Mouse (Mus musculus): ENCODE results near the gene Fam78a. TPM values are rescaled to one million over a fixed set of nuclear protein-coding genes. Genes with fewer than 3 reads are reported as not detected.

The Fam78a gene
- polyA plus RNA-seq (2016; fragmentation: Nextera tagmentation; extraction: Ambion mirVana), result 1.5 and 2.2 TPM in 2 replicates

- H3K36me3 ChIP-seq, result no peaks in the 10 kb centered on the region
- H3K27me3 ChIP-seq (ENCODE audit: insufficient read depth, poor library complexity, severe bottlenecking), result peaks cover 92% of the 10 kb centered on the region
- under 1% methylated on average over 68 of the region's 68 CpGs for WGBS
- peak within 1 kb of the TSS; percentile 78 for H3K27ac ChIP-seq
- H3K4me1 ChIP-seq (replicated peaks), result peaks cover 53% of the 10 kb centered on the region
- peak within 1 kb of the TSS; percentile 78 for H3K4me3 ChIP-seq
- peak; percentile 52 for DNase-seq (ENCODE audit: low spot score)
- H3K9me3 ChIP-seq, result no peaks in the 10 kb centered on the region; the same call in 1 of the 2 replicates
Observed at GRCm38 (mm10) chr2:32084111-32084871, at the start of gene Fam78a. Gene Fam78a (minus strand): TSS chr2:32084857.

GRCm38 (mm10) chr2:32134039-32134438 lies 49.4 kb upstream of the Fam78a start:
- Histone ChIP-seq H3K27me3 (ENCODE audit: insufficient read depth, poor library complexity, severe bottlenecking) (no peaks in the 10 kb centered on the region; the same call in 1 of the 2 replicates), H3K4me1 (replicated peaks) (peaks cover 36% of the 10 kb centered on the region), H3K36me3 (no peaks in the 10 kb centered on the region), H3K9me3 (no peaks in the 10 kb centered on the region), H3K27ac (no peak overlapping the region), H3K4me3 (no peak overlapping the region)
- WGBS, result 3% methylated on average over 2 of the region's 2 CpGs
- peak; percentile 85 for DNase-seq (ENCODE audit: low spot score)

- no peaks in the 10 kb centered on the region for H3K9me3 ChIP-seq
- peak; percentile 81 for DNase-seq (ENCODE audit: low spot score)
- peak overlapping the region; percentile 29 for H3K4me3 ChIP-seq
- H3K36me3 ChIP-seq, result no peaks in the 10 kb centered on the region
- 0 out of 2 replicates have a peak overlapping the region, but pooled peaks have one; percentile 2 for H3K27ac ChIP-seq
- H3K4me1 ChIP-seq (replicated peaks), result peaks cover 43% of the 10 kb centered on the region
- peaks cover 4% of the 10 kb centered on the region; the same call in 1 of the 2 replicates for H3K27me3 ChIP-seq (ENCODE audit: insufficient read depth, poor library complexity, severe bottlenecking)
- 3% methylated on average over 12 of the region's 12 CpGs for WGBS
Observed at GRCm38 (mm10) chr2:32132567-32132992, 47.9 kb upstream of the Fam78a start.

DNA sequence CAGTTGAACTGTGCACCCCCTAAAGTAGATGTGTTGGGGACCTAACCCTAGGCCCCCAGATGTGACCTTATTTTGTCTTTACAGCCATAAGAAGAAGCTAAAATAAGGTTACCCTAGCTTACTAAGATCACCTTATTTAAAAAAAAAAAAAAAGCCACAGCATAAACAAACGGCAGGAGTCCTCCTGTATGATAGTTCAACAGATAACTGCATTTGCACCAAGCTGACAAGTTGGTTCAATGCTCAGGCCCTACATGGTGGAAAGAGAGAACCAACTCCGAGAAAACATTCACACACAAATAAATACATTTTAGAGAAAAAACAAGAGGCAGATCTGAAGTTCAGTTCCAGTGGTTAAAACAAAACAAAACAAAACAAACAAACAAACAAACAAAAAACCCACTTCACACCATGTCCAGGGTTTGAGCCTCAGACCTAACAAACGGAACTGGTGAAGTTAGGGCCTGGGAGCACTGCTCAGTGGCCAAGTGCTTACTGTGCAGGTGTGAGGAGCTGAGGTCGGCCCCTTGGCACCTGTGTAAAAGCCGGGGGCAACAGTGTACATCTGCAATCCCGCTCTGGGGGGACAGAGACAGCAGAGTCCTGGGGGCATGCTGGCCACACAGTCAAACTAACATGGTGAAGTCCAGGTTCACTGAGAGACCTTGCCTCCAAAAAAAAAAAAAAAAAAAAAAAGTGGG lies 47.4 kb upstream of the Fam78a start:
- DNase-seq (ENCODE audit: low spot score), result no peak

GRCm38 (mm10) chr2:32131205-32131834 lies 46.7 kb upstream of the Fam78a start:
- no peaks in the 10 kb centered on the region for H3K36me3 ChIP-seq
- DNase-seq (ENCODE audit: low spot score), result no peak
- peak overlapping the region; percentile 67 for H3K27ac ChIP-seq
- WGBS, result 86% methylated on average over 9 of the region's 9 CpGs
- H3K27me3 ChIP-seq (ENCODE audit: insufficient read depth, poor library complexity, severe bottlenecking), result peaks cover 4% of the 10 kb centered on the region; the same call in 1 of the 2 replicates
- H3K4me3 ChIP-seq, result no peak overlapping the region
- peaks cover 36% of the 10 kb centered on the region for H3K4me1 ChIP-seq (replicated peaks)
- H3K9me3 ChIP-seq, result no peaks in the 10 kb centered on the region

More for the DNA sequence above, 47.4 kb upstream of the Fam78a start:
- Histone ChIP-seq H3K4me1 (replicated peaks) (peaks cover 38% of the 10 kb centered on the region), H3K9me3 (no peaks in the 10 kb centered on the region), H3K27ac (no peak overlapping the region), H3K4me3 (no peak overlapping the region), H3K27me3 (ENCODE audit: insufficient read depth, poor library complexity, severe bottlenecking) (peaks cover 4% of the 10 kb centered on the region; the same call in 1 of the 2 replicates), H3K36me3 (no peaks in the 10 kb centered on the region)
- 74% methylated on average over 6 of the region's 6 CpGs for WGBS

DNA sequence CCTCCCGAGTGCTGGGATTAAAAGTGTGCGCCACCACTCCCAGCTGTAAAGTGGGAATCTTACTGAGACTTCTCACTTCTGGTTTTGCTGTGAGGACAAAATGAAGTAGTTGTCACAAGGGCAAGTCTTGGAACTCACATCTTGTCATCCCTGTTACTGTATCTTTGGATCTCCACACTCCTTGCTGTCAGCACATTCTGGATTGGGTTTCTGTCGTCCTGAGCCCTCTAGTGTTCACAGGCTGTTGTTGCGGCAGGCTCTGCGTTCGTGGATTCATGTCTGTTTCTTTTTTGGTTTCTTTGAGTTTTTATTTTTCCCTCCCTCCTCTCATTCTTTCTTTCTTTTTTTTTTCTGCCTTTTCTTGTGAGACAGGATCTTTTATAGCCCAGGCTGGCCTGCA lies 45.8 kb upstream of the Fam78a start:
- Histone ChIP-seq H3K4me1 (replicated peaks) (peaks cover 36% of the 10 kb centered on the region), H3K27me3 (ENCODE audit: insufficient read depth, poor library complexity, severe bottlenecking) (peaks cover 4% of the 10 kb centered on the region; the same call in 1 of the 2 replicates), H3K9me3 (no peaks in the 10 kb centered on the region), H3K4me3 (no peak overlapping the region), H3K36me3 (no peaks in the 10 kb centered on the region), H3K27ac (no peak overlapping the region; the same call in 1 of the 2 replicates)
- DNase-seq (ENCODE audit: low spot score), result peak; percentile 50
- WGBS, result 36% methylated on average over 6 of the region's 6 CpGs

DNA sequence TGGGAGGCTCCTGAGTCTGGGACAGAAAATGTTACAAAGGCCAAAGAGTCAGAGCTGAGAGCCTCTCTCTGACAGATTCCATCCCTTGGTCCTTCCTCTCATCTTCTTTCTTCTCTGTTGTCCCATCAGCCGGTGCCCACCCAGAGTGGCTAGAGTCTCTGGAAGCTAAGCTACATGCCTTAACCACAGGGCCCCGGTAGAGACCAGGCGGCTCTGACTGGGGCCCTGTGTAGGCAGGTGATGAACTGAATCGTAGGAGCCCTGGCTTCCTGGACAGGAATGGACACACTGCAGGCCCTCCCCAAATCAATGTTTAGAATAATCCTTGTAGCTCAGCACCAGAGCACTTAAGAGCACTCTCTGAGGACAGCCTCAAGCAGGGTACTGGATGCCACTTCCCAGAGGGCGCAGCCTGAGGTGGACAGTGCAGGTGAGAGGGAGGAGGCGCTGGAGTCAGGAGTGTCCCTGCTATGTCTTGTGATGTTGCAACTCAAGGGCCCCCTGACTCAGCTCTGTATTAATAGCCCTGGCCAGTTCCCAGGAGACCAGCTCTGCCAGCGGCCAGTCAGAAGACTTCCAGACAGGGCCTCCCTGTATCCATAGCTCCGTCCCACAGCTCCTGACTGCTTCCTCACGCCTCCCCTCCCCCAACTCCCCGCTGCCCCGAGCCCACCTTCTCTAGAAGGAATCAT lies 44.9 kb upstream of the Fam78a start:
- Histone ChIP-seq H3K9me3 (no peaks in the 10 kb centered on the region), H3K4me3 (no peak overlapping the region), H3K4me1 (replicated peaks) (peaks cover 36% of the 10 kb centered on the region), H3K36me3 (no peaks in the 10 kb centered on the region), H3K27ac (peak overlapping the region; percentile 70), H3K27me3 (ENCODE audit: insufficient read depth, poor library complexity, severe bottlenecking) (peaks cover 4% of the 10 kb centered on the region; the same call in 1 of the 2 replicates)
- DNase-seq (ENCODE audit: low spot score), result no peak
- WGBS, result 65% methylated on average over 11 of the region's 11 CpGs

GRCm38 (mm10) chr2:32128536-32128841 lies 43.8 kb upstream of the Fam78a start:
- H3K4me1 ChIP-seq (replicated peaks), result peaks cover 36% of the 10 kb centered on the region
- no peak for DNase-seq (ENCODE audit: low spot score)
- WGBS, result 85% methylated on average over 5 of the region's 5 CpGs
- H3K27me3 ChIP-seq (ENCODE audit: insufficient read depth, poor library complexity, severe bottlenecking), result peaks cover 4% of the 10 kb centered on the region; the same call in 1 of the 2 replicates
- H3K36me3 ChIP-seq, result no peaks in the 10 kb centered on the region
- H3K4me3 ChIP-seq, result no peak overlapping the region
- H3K9me3 ChIP-seq, result no peaks in the 10 kb centered on the region
- peak overlapping the region; percentile 31; the same call in 1 of the 2 replicates for H3K27ac ChIP-seq

DNA sequence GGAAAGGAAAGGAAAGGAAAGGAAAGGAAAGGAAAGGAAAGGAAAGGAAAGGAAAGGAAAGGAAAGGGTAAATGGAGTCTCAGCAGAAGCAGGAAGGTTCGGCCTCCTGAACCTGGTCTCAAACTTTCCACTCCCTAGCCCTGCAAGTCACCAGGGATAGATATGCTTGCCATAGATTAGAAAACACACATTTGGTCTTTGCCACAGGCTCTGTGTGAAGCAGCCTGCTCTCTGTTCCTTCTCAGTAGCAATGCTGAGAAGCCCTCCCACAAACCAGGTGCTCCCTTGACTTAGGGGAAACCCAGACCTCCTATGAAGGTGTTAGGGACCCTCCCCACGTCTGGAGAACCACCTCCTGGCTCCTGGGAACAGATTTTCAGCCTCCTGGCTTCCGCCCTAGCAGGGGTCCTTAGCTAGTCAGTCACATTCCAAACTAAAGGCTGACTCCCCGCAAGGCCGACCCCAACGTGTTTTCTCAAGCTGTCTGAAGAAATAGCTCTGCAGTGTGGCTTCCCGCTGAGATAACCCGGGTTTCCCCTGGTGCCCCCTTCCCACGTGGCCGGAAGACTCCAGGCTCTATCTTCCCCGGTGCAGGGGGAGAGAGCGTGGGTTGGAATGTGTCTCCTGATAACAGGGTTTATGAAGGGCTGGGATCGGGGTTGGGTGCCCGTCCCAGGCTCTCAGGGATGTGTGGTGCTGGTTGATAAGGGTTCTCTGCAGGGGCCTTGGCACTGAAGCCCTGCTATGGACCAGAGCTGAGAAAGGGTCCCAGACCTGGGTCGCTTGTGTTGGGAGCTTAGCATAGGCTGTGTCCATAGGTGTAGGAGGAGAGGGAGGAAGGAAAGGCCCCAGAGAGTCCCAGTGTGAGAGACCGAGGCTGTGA lies 43.2 kb upstream of the Fam78a start:
- Histone ChIP-seq H3K27ac (peak overlapping the region; percentile 62; the same call in 1 of the 2 replicates), H3K9me3 (no peaks in the 10 kb centered on the region), H3K4me1 (replicated peaks) (peaks cover 35% of the 10 kb centered on the region), H3K36me3 (no peaks in the 10 kb centered on the region), H3K27me3 (ENCODE audit: insufficient read depth, poor library complexity, severe bottlenecking) (peaks cover 4% of the 10 kb centered on the region; the same call in 1 of the 2 replicates), H3K4me3 (no peak overlapping the region)
- 32% methylated on average over 16 of the region's 16 CpGs for WGBS
- DNase-seq (ENCODE audit: low spot score), result no peak

DNA sequence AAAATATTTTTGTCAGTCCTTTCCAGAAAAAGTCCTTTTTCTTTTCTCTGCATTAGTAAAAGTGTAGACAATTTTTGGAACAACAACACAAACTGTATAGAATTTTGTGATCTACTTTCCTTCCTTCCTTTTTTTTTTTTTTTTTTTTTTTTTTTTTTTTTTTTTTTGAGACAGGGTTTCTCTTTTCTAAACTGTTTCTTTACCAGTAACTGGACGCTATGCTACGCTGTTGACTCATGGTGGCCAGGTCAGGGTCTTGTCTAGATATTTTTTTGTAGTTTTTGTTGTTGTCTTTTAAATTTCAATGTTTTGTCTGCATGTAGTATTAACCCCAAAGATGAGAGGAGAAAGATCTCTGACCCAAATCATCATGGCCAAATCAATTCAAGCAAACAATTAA lies 37.1 kb upstream of the Fam78a start:
- Histone ChIP-seq H3K4me3 (no peak overlapping the region), H3K27ac (no peak overlapping the region), H3K4me1 (replicated peaks) (peaks cover 11% of the 10 kb centered on the region), H3K9me3 (0 out of 2 replicates have a peak, but pooled peaks cover under 1% of the 10 kb centered on the region), H3K27me3 (ENCODE audit: insufficient read depth, poor library complexity, severe bottlenecking) (no peaks in the 10 kb centered on the region), H3K36me3 (no peaks in the 10 kb centered on the region)
- DNase-seq (ENCODE audit: low spot score), result no peak
- 63% methylated on average over 2 of the region's 2 CpGs for WGBS

DNA sequence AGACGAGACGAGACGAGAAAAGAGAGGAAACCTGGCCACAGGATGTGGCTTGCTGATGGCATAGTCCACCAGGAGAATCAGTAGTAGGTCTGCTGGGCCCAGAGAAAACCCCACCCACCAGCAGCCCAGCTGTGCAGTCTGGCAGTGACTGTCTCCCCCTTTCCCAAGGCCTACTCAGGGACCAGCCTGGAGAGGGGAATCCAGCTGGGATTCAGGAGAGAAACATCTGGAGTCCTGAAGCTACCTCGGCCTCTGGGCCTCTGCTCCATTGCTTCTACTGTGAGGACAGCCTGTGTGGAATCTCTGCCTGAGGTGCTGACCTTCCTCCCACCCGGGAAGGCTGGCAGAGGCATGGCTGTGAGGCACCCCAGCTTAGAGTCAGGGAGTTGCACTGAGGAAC lies 36.5 kb upstream of the Fam78a start:
- H3K27me3 ChIP-seq (ENCODE audit: insufficient read depth, poor library complexity, severe bottlenecking), result no peaks in the 10 kb centered on the region
- WGBS, result 64% methylated on average over 5 of the region's 5 CpGs
- H3K4me1 ChIP-seq (replicated peaks), result peaks cover 11% of the 10 kb centered on the region
- H3K9me3 ChIP-seq, result 0 out of 2 replicates have a peak, but pooled peaks cover 6% of the 10 kb centered on the region
- DNase-seq (ENCODE audit: low spot score), result no peak
- no peak overlapping the region for H3K4me3 ChIP-seq
- peak overlapping the region; percentile 64 for H3K27ac ChIP-seq
- H3K36me3 ChIP-seq, result no peaks in the 10 kb centered on the region

Measured in hindbrain, embryonic 10.5 days (tissue).